Mouse (Mus musculus): ENCODE results near the gene L1cam.

L1cam gene

GRCm38 (mm10) chrX:73895719-73896118, at the start of gene L1cam:
L1cam (minus strand) TSS chrX:73896105.
- DNase-seq (ENCODE audit: low read depth, low spot score) = peak; percentile 26

- DNase-seq (ENCODE audit: low read depth, low spot score) = no peak
Measured at GRCm38 (mm10) chrX:73942294-73942693, 46.4 kb upstream of the L1cam start.

- no peak for DNase-seq (ENCODE audit: low read depth, low spot score)
Measured at GRCm38 (mm10) chrX:73941860-73942259, 46.0 kb upstream of the L1cam start.

- DNase-seq (ENCODE audit: low read depth, low spot score) = no peak
Measured at GRCm38 (mm10) chrX:73931871-73932270, 36.0 kb upstream of the L1cam start.

GRCm38 (mm10) chrX:73930402-73931062, 34.6 kb upstream of the L1cam start, which contains the start of gene Renbp:
Renbp (minus strand) TSS chrX:73930850.
- DNase-seq (ENCODE audit: low read depth, low spot score) = peak; percentile 40

- no peak for DNase-seq (ENCODE audit: low read depth, low spot score)
Measured at GRCm38 (mm10) chrX:73922550-73922882, 26.6 kb upstream of the L1cam start.

GRCm38 (mm10) chrX:73921823-73922549, 26.1 kb upstream of the L1cam start, which contains the start of the genes Arhgap4 and Naa10:
Arhgap4 (minus strand) TSS chrX:73921870.
Naa10 (minus strand) TSS chrX:73921944.
- DNase-seq (ENCODE audit: low read depth, low spot score) = peak; percentile 82

GRCm38 (mm10) chrX:73921285-73921822, 25.4 kb upstream of the L1cam start:
- no peak for DNase-seq (ENCODE audit: low read depth, low spot score)

GRCm38 (mm10) chrX:73918631-73919030, 22.7 kb upstream of the L1cam start:
- no peak for DNase-seq (ENCODE audit: low read depth, low spot score)

GRCm38 (mm10) chrX:73916945-73917344, 21.0 kb upstream of the L1cam start:
- no peak for DNase-seq (ENCODE audit: low read depth, low spot score)

- peak; percentile 92 for DNase-seq (ENCODE audit: low read depth, low spot score)
Measured at GRCm38 (mm10) chrX:73914827-73915703, 19.2 kb upstream of the L1cam start.

- no peak for DNase-seq (ENCODE audit: low read depth, low spot score)
Measured at GRCm38 (mm10) chrX:73911588-73911987, 15.7 kb upstream of the L1cam start.

- DNase-seq (ENCODE audit: low read depth, low spot score) = no peak
Measured at GRCm38 (mm10) chrX:73911156-73911555, 15.3 kb upstream of the L1cam start.

GRCm38 (mm10) chrX:73910451-73910850, 14.5 kb upstream of the L1cam start:
- no peak for DNase-seq (ENCODE audit: low read depth, low spot score)

GRCm38 (mm10) chrX:73910049-73910448, 14.1 kb upstream of the L1cam start:
- DNase-seq (ENCODE audit: low read depth, low spot score) = no peak

- DNase-seq (ENCODE audit: low read depth, low spot score) = no peak
Measured at GRCm38 (mm10) chrX:73897959-73898358, 2.1 kb upstream of the L1cam start.

- no peak for DNase-seq (ENCODE audit: low read depth, low spot score)
Measured at GRCm38 (mm10) chrX:73892833-73893232, 3.1 kb downstream of the L1cam start.

- no peak for DNase-seq (ENCODE audit: low read depth, low spot score)
Measured at GRCm38 (mm10) chrX:73891551-73892152, 4.3 kb downstream of the L1cam start, which contains the start of gene Avpr2. Avpr2 (plus strand) TSS chrX:73892102.

- DNase-seq (ENCODE audit: low read depth, low spot score) = peak; percentile 4
Measured at GRCm38 (mm10) chrX:73881463-73881862, 14.4 kb downstream of the L1cam start.

GRCm38 (mm10) chrX:73881036-73881427, 14.9 kb downstream of the L1cam start:
- DNase-seq (ENCODE audit: low read depth, low spot score) = no peak
